Mouse (Mus musculus) left cerebral cortex, postnatal 36 days (tissue): ENCODE results near the gene Fgfr2. TPM values are rescaled to one million over a fixed set of nuclear protein-coding genes. Genes with fewer than 3 reads are reported as not detected.
A peak's percentile ranks its signal among the peaks of the same experiment; 100 is the strongest.

Experiments used
- DNase-seq, 2 experiments: peaks; one replicate each; pipeline ENCODE4 v3.0.0; 2021 to 2022; ENCODE audit warnings: low spot score in 2 of 2, mixed read lengths in 1 of 2
- intact Hi-C: fragments of 180-260 bp; cut with DNase I; formaldehyde crosslinking; loops from one replicate; pipeline ENCODE4 v1.15.1; 2025
- total RNA-seq, 2 experiments: library from RNA; stranded (reverse); gene quantifications; 2 replicates each; pipeline ENCODE4 v1.2.3; 2021

Gene Fgfr2
- total RNA-seq, 2 experiments from 2014 or later: 41.6 to 46.6 TPM

DNA sequence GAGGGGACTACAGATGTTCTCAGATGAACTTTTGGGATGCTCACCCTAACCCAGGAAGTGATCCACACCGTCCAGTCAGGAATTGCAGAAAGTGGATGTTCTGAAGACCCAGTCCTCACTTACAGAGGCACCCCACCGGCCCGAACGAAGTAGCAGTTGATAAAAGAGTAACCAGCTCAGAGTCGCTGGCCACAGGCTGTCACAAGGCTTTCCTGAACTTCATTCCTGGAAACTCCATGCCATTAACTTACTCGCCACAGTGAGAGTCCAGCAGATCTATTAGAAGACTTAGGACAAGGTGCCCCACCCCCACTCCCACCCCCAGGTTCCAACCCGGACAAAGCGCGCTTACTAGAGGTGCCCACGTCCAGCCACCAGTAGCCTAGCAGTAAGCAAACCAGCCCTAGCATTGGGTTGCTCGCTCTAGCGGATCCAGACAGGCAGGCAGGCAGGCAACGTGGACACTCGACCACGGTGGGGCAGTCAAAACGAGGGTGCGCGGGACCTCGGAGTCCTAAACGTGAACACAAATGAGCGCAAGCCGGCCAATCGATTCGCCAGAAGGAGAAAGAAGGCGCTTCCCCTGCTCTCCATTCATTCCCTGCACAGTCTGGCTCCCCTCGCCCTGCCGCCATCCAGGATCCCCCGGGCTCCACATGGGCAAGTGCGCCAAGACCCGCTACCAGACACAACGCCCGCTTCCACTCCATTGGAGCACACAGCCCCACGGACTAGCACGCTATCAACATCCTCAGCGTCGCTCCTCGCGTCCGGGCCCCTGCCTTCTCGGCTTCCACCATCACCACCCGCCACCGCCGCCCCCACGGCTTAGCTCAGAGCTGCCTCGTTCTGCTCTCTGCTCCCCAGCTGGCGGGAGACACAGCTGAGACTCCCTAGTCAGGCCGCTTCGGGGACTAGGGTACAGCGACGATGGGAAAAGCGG is 807.7 kb downstream of the Fgfr2 start:
- intact Hi-C loops: loop anchor here (5.0 kb wide), 5 partner anchors 57 to 237 kb away; no protein-coding TSS in a partner anchor
- DNase-seq: peak; percentile 67 to 73

DNA sequence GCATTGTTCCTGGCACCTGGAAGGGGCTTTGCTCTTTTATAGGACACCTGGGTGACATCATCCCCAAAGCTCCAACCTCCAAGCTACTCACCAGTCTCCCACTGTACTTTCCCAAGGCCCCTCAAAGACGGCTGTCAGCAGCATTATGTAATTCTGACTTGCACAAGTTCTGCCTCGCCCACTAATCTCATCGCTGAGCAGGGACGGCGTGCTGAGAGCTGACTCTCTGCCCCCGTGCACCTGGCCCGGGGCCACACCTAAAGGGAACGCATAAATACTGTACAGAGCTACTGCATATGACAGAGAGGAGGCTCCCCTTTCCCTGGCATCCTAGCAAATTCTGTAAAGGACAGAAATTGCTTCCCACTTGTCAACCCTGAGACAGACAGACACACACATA is 810.8 kb downstream of the Fgfr2 start:
- DNase-seq: peak; percentile 67 to 77
- intact Hi-C loops: no loop called here

GRCm38 (mm10) chr7:132308537-132309191 is 814.5 kb downstream of the Fgfr2 start:
- no peak for DNase-seq
- intact Hi-C loops: no loop called here

DNA sequence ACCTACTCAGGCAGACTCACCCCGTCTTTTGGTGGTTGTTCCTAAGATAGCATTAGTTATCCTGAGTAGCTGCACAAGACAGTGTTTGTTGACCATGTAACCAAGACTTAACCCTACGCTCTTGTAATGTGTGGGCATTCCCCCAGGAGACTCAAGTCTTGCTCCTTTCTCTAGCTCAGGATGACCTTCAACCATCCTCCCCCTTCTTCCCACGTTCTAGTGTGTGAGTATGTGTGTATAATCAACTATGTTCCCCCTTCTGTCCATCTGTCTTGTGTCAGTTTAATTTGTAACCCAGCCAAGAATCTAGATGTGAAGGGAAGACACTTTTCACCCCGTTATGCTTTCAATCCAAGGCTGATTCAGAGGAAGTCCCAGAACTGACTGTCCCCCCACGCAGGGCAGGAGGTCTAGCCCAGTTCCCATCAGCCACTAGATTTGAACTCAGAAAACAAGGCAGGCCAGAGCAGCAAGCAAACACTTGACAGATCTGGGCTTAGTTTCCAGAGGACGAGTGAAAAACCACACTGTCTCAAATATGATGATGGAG is 815.4 kb downstream of the Fgfr2 start:
- intact Hi-C loops: no loop called here
- DNase-seq: no peak

- intact Hi-C loops: no loop called here
- DNase-seq: no peak
Measured at GRCm38 (mm10) chr7:132306671-132307412, 816.3 kb downstream of the Fgfr2 start.

DNA sequence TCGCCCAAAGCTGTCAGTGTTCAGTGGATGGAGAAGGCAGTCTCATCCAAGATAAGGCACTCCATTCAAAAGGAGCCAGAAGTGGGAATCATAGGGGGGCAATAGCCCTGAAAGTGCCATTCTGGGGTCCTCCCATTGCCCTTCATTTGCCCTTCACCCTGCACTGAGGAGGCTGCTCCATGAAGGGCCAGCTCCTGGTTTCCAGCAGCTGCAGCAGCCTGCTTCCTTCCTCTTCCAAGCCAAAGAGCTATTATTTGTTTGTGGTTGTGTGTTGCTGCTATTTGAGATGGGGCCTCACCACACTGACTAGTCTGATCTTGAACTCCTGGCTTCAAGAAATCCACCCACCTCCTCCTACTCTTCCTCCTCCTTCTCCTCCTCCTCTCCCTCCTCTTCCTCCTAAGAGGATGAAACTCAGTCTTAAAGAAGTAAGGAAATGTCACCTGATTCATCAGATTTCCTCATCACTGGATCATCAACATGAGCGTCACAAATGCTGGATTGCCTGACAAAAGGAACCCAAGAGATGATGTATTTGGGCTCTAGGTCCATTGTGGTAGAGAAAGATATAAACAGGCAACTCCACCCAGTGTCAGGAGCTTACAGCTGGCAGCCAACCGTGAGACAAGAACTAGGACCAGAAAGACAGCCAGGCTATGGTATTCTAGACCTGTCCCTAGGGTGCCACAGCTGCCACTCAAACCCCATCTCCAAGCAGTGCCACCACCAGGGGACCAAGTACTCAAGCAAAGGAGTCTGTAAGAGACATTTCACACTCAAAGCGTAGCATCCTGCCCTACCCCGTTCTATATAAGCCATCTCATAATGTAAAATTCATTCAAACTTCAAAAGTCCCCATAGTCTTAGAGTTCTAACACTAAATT is 817.4 kb downstream of the Fgfr2 start:
- intact Hi-C loops: no loop called here
- no peak for DNase-seq

DNA sequence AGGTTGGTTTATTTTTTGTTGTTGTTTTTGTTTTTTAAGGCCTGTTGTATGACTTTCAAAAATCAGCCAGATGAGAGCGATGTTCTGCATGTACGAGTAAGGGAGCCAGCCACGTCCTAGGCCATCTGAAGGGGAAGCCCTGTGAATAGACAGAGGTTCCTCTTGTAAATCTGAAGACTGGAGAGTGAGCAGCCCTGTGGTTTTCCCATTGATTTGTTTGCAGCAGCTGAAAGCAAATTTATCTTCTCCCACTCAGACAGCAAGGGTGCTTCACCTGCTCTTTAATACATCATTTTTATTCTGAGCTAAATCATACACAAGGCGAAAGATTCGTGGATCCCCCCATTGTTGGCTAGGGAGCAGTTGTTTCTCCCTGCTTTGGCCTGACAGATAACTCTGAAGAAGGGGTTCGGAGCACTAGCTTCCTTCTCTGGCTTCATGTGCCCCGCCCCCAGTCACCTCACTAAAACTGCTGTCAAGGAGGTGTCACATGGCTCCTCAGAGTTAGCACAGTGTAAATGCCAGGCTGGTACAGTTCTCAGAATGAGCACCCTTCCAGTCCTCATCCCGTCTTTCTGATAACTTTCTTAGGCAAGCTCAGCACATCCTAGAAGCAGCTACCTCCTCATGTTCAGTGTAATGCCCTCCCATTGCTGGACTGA is 818.6 kb downstream of the Fgfr2 start:
- no peak for DNase-seq
- intact Hi-C loops: no loop called here

DNA sequence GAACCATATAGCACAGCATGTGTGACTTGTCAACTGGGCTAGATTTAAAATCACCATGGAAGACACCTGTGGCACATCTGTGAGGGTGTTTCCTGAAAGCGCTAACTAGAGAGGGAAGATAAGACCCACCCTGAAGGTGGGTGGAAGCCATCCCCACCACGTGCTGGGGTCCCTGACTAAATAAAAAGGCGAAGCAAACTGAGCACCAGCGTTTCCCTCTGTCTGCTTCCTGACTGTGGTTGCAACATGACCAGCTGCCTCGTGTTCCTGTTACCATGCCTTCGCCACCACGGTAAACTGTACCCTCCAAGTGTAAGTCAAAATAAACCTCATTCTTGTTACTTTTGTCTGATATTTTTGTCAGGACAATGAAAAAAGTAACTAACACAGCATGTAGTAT is 819.2 kb downstream of the Fgfr2 start:
- no peak for DNase-seq
- intact Hi-C loops: no loop called here

- no peak for DNase-seq
- intact Hi-C loops: no loop called here
Measured at GRCm38 (mm10) chr7:132302508-132303241, 820.5 kb downstream of the Fgfr2 start.

DNA sequence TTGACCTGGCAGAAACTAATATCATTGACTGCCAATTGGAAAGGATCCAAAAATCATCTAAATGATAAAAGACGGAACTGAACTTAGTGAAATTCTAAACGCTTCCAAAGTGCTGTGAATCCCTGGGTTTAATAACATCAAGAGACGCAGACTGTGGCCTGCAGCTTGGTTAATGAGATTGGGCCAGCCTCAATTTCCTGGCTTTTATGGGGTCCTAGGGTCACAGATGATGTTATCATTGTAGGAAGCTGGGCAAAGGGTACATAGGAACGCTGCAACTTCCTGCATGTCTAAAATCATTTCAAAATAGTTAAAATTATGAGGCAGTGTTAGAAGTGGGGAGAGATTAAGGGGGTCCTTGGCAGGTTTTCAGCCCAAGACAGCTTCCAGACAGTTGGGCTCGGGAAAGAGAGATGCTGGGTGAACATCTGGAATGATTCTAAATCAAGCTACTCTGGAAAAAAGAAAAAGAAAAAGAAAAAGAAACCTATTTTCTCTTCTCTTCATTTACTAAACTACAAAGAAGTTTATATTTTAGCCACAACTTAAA is 823.4 kb downstream of the Fgfr2 start:
- intact Hi-C loops: no loop called here

GRCm38 (mm10) chr7:132298412-132298990 is 824.6 kb downstream of the Fgfr2 start:
- no peak for DNase-seq
- intact Hi-C loops: no loop called here

More for the DNA sequence above, 823.4 kb downstream of the Fgfr2 start:
- no peak for DNase-seq

GRCm38 (mm10) chr7:132296661-132297443 is 826.3 kb downstream of the Fgfr2 start:
- intact Hi-C loops: no loop called here
- no peak for DNase-seq

DNA sequence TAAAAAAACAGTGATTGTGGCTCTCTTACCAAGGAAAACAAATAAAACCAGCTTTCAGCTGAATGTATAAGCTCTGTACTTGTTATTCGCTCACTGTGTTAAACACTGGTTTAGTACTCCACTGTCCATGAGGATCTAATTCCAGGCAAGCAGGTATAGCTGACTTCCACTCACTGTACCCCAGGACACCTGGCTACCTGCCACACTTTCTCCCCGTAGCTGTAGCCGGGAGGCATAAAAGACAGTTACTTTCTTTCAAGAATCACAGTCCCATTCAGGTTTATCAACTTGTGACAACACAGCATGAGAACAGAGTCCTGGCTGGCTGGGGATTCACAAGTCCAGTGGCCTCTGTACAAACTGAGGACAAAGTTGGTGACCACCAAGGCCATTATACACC is 827.0 kb downstream of the Fgfr2 start:
- intact Hi-C loops: no loop called here
- DNase-seq: no peak

DNA sequence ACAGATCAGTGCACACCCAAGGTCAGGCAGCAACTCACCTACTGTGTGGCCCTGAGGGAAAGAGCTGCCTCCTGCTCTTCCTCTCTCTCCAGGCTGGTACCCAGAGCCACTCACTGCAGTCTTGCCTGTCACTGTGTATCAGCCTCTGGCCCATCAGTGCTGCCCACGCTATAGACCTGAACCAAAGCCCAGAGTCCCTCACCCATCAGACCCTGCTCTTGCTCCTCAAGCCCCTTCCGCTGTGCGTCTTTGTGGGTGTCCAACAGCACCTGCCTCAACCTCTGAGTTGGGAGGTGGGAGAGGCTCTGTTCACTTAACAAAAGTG is 835.8 kb downstream of the Fgfr2 start:
- intact Hi-C loops: loop anchor here (5.0 kb wide), 1 partner anchor 35 kb away; no protein-coding TSS in a partner anchor
- no peak for DNase-seq

DNA sequence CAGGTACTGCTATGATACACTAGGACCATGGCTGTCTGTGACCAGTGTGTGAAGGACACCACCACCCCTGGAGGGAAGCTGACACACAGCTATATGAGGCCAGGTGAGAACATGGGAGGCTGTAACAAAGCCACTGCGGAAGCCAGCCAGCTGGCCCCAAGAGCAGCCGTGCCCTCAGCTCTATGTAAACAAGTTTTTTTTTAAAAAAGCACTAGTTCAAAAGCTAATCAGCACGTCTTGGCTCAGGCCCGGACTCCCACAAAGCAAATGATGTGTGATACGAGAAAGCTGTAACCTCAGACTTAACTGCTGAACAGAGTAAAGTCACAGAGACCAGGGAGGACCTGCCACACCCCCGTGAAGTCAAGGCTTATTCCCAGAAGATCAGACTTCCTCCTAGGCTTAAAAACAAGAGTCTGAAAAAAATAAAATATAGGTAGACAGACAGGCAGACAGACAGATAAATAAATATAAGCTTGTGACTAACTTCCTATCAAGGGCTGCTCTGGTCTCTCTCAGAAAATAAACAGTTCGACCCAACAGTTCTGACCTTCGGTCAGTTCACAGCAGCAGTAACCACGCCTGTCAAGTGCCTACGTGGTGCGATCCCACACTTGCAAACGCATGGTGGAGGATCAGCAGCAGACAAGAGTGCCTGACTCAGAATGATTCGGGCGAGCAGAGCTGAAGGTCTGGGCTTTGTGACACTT is 836.4 kb downstream of the Fgfr2 start:
- intact Hi-C loops: loop anchor here (5.0 kb wide), 1 partner anchor 34 kb away; no protein-coding TSS in a partner anchor
- no peak for DNase-seq

- no peak for DNase-seq
- intact Hi-C loops: loop anchor here (5.0 kb wide), 1 partner anchor 32 kb away; no protein-coding TSS in a partner anchor
Measured at GRCm38 (mm10) chr7:132284795-132285194, 838.4 kb downstream of the Fgfr2 start.
